Mouse (Mus musculus): ENCODE measurements around the gene Wif1.

Gene Wif1

GRCm38 (mm10) chr10:121080500-121080899 is 46.7 kb downstream of the Wif1 start:
- DNase-seq = no peak

- DNase-seq = no peak
Measured at GRCm38 (mm10) chr10:121082881-121083280, 49.1 kb downstream of the Wif1 start.

- DNase-seq = no peak
Measured at GRCm38 (mm10) chr10:121083512-121083911, 49.8 kb downstream of the Wif1 start.

- DNase-seq = no peak
Measured at GRCm38 (mm10) chr10:121088679-121089078, 54.9 kb downstream of the Wif1 start.

GRCm38 (mm10) chr10:121089312-121089711 is 55.6 kb downstream of the Wif1 start:
- DNase-seq = peak; percentile 11

- no peak for DNase-seq
Measured at GRCm38 (mm10) chr10:121090006-121090405, 56.2 kb downstream of the Wif1 start.

GRCm38 (mm10) chr10:121095948-121096347 is 62.2 kb downstream of the Wif1 start:
- DNase-seq = no peak

GRCm38 (mm10) chr10:121098263-121098662 is 64.5 kb downstream of the Wif1 start:
- DNase-seq = no peak

- no peak for DNase-seq
Measured at GRCm38 (mm10) chr10:121099658-121100057, 65.9 kb downstream of the Wif1 start.

- DNase-seq = no peak
Measured at GRCm38 (mm10) chr10:121116115-121116514, 82.4 kb downstream of the Wif1 start.

- DNase-seq = no peak
Measured at GRCm38 (mm10) chr10:121116636-121117035, 82.9 kb downstream of the Wif1 start.

- DNase-seq = no peak
Measured at GRCm38 (mm10) chr10:121120751-121121150, 87.0 kb downstream of the Wif1 start.

GRCm38 (mm10) chr10:121124481-121124880 is 90.7 kb downstream of the Wif1 start:
- DNase-seq = peak; percentile 50

GRCm38 (mm10) chr10:121129000-121129925 is 95.5 kb downstream of the Wif1 start:
- DNase-seq = no peak
